Mouse (Mus musculus): ENCODE measurements around the gene Ablim2. TPM values are rescaled to one million over a fixed set of nuclear protein-coding genes. Genes with fewer than 3 reads are reported as not detected.

Gene Ablim2
- polyA plus RNA-seq, 1 experiment, result 4.5 TPM

DNA sequence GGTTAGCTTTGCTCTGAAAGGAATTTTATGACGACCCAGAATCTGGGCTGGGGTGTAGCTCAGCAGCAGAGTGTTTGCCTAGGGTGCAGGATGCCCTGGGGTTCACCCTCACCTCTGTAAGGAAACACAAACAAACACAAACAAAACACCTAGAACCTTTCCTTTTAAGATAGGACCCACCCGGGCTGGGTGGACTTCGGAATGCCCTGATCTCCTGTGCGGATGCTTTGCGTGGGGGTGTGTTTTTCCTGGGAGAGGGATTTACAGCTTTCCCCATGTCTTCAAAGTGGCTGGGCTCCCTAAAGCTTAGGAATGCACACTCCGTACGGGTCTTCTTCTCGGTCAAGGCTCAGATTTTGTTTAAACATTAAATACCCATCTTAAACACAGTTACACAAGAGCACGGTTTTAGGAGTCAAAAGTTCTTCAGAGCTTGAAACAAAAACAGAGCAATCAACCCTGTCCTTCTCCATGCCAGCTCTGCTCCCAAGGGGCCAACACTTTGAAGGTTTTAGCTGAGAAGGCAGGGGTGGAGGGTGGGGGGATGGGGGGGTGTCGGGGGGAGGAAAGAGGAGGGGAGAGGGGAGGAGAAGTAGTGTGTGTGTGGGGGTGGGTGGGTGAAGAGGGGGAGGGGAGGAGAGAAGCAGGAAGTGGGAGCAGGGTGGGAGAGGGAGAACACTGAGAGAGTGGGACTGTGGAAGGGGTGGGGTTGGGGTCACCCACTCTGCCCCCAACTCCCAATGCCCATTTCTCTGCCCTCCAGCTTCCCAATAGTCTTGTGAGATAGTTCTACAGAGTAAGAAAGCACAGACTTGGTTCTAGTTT is 142.9 kb downstream of the Ablim2 start:
- no peak for DNase-seq
- Histone ChIP-seq H3K27me3 (ENCODE audit: control insufficient read depth, insufficient read depth, low read length) (no peaks in the 10 kb centered on the region), H3K4me3 (ENCODE audit: control insufficient read depth, insufficient read depth, low read length) (no peak overlapping the region), H3K4me1 (replicated peaks; ENCODE audit: control insufficient read depth, insufficient read depth, low read length) (peaks cover 15% of the 10 kb centered on the region), H3K27ac (ENCODE audit: control insufficient read depth, insufficient read depth, low read length) (no peak overlapping the region), H3K36me3 (ENCODE audit: control insufficient read depth, insufficient read depth, low read length) (no peaks in the 10 kb centered on the region)
- 83% methylated on average over 10 of the region's 10 CpGs for WGBS
- TF ChIP-seq CTCF (IDR thresholded peaks at IDR 0.05; ENCODE audit: borderline replicate concordance, control insufficient read depth, extremely low read depth, insufficient read depth, low read length, poor library complexity), result no peak
- TF ChIP-seq POLR2A (IDR thresholded peaks at IDR 0.05; ENCODE audit: control insufficient read depth, extremely low read depth, insufficient read depth, low read length, poor library complexity), result no peak

DNA sequence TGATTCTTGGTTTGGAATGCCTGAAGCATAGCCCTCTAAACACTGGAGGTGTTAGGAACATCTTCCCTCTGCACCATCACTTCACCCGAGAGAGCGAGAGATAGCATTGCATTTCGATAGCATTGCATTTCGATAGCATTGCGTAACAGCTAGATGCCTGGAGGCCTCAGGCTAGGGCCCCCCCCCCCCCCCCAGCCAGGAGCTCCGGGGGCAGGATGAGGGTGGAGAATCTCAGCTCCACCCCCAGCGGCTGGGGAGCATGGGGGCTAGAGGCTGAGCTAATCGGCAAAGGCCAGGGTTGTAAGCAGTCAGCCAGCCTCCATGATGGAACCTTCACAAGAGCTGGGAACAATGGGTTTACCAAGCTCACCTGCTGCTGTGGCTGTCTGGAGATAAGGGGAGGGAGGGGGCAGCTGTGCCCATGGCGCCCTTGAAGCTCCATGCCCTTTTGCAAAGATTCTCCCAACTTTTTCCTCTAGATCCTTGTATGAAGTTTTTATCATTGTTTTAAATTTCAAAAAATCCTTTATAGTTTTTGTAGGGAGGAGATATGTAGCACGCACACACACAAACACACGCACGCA is 143.6 kb downstream of the Ablim2 start:
- Histone ChIP-seq H3K27ac (ENCODE audit: control insufficient read depth, insufficient read depth, low read length) (no peak overlapping the region), H3K4me1 (replicated peaks; ENCODE audit: control insufficient read depth, insufficient read depth, low read length) (peaks cover 15% of the 10 kb centered on the region), H3K4me3 (ENCODE audit: control insufficient read depth, insufficient read depth, low read length) (no peak overlapping the region), H3K27me3 (ENCODE audit: control insufficient read depth, insufficient read depth, low read length) (no peaks in the 10 kb centered on the region), H3K36me3 (ENCODE audit: control insufficient read depth, insufficient read depth, low read length) (no peaks in the 10 kb centered on the region)
- no peak for DNase-seq
- no peak for TF ChIP-seq POLR2A (IDR thresholded peaks at IDR 0.05; ENCODE audit: control insufficient read depth, extremely low read depth, insufficient read depth, low read length, poor library complexity)
- TF ChIP-seq CTCF (IDR thresholded peaks at IDR 0.05; ENCODE audit: borderline replicate concordance, control insufficient read depth, extremely low read depth, insufficient read depth, low read length, poor library complexity), result no peak
- 75% methylated on average over 12 of the region's 12 CpGs for WGBS

DNA sequence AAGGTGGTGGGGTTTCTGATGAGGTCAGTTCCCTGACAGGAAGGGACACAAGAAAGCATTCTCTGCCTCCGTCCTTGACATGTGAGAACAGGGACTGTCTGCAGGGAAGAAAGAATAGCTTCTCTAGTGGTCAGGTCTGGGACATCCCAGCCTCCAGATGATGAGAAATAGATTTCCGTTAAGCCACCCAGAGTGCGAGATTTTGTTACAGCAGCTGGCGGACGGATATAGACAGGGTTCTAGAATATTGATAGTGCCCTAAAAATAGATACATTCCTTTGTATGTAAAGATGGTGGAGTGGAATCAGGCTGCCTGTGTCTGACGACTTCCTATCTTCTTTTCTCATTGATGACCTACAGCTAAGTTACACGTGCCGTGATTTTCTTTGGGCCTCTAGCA is 145.8 kb downstream of the Ablim2 start:
- Histone ChIP-seq H3K4me1 (replicated peaks; ENCODE audit: control insufficient read depth, insufficient read depth, low read length) (peaks cover 15% of the 10 kb centered on the region), H3K36me3 (ENCODE audit: control insufficient read depth, insufficient read depth, low read length) (no peaks in the 10 kb centered on the region), H3K27me3 (ENCODE audit: control insufficient read depth, insufficient read depth, low read length) (no peaks in the 10 kb centered on the region), H3K27ac (ENCODE audit: control insufficient read depth, insufficient read depth, low read length) (no peak overlapping the region), H3K4me3 (ENCODE audit: control insufficient read depth, insufficient read depth, low read length) (no peak overlapping the region)
- DNase-seq, result no peak
- WGBS, result 94% methylated on average over 8 of the region's 8 CpGs
- TF ChIP-seq POLR2A (IDR thresholded peaks at IDR 0.05; ENCODE audit: control insufficient read depth, extremely low read depth, insufficient read depth, low read length, poor library complexity), result no peak
- TF ChIP-seq CTCF (IDR thresholded peaks at IDR 0.05; ENCODE audit: borderline replicate concordance, control insufficient read depth, extremely low read depth, insufficient read depth, low read length, poor library complexity), result no peak

DNA sequence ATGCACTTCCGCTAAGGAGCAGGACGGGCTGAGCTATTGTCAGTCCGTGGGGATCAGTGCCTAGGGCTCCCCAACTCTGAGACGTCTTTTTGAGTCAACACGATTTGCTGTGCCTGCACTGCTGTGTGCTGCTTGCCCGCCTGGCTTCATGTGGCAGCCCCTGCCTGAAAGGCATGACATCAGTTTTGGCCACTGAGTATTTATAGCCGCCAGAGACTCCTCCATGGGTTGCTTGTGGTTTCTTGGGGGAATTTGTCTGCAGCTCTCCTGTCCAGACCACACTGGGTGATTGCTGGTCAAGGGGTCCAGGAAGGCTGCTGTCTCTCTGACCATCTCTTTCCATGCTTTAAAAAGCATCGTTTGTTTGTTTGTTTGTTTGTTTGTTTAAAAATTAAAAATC is 147.6 kb downstream of the Ablim2 start:
- Histone ChIP-seq H3K27ac (ENCODE audit: control insufficient read depth, insufficient read depth, low read length) (no peak overlapping the region), H3K4me1 (replicated peaks; ENCODE audit: control insufficient read depth, insufficient read depth, low read length) (peaks cover 22% of the 10 kb centered on the region), H3K4me3 (ENCODE audit: control insufficient read depth, insufficient read depth, low read length) (no peak overlapping the region), H3K27me3 (ENCODE audit: control insufficient read depth, insufficient read depth, low read length) (no peaks in the 10 kb centered on the region), H3K36me3 (ENCODE audit: control insufficient read depth, insufficient read depth, low read length) (no peaks in the 10 kb centered on the region)
- no peak for TF ChIP-seq CTCF (IDR thresholded peaks at IDR 0.05; ENCODE audit: borderline replicate concordance, control insufficient read depth, extremely low read depth, insufficient read depth, low read length, poor library complexity)
- no peak for TF ChIP-seq POLR2A (IDR thresholded peaks at IDR 0.05; ENCODE audit: control insufficient read depth, extremely low read depth, insufficient read depth, low read length, poor library complexity)
- no peak for DNase-seq
- 70% methylated on average over 8 of the region's 8 CpGs for whole genome bisulfite sequencing

DNA sequence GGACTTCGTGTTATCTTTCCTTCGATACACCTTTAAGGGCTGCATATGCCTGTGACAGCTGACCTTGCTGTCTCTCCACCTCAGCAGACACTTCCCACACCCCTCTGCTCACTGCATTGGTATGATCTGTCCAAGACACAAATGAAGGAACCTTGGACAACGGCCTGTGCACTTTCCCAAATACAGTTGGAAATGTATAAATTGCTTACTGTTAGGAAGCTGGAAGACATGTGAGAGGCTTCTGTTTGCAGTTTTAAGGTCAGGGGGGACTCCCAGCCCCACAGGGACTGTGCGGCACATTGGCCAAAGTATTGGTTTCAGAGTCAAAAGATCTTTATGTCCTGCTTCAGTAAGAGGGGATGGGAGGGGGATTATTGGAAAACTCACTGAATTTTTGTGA is 149.4 kb downstream of the Ablim2 start:
- H3K27me3 ChIP-seq (ENCODE audit: control insufficient read depth, insufficient read depth, low read length), result no peaks in the 10 kb centered on the region
- no peak overlapping the region for H3K27ac ChIP-seq (ENCODE audit: control insufficient read depth, insufficient read depth, low read length)
- 96% methylated on average over 4 of the region's 4 CpGs for WGBS
- no peak for DNase-seq
- no peaks in the 10 kb centered on the region for H3K36me3 ChIP-seq (ENCODE audit: control insufficient read depth, insufficient read depth, low read length)
- H3K4me3 ChIP-seq (ENCODE audit: control insufficient read depth, insufficient read depth, low read length), result no peak overlapping the region
- H3K4me1 ChIP-seq (replicated peaks; ENCODE audit: control insufficient read depth, insufficient read depth, low read length), result peaks cover 10% of the 10 kb centered on the region
- TF ChIP-seq POLR2A (IDR thresholded peaks at IDR 0.05; ENCODE audit: control insufficient read depth, extremely low read depth, insufficient read depth, low read length, poor library complexity), result no peak
- no peak for TF ChIP-seq CTCF (IDR thresholded peaks at IDR 0.05; ENCODE audit: borderline replicate concordance, control insufficient read depth, extremely low read depth, insufficient read depth, low read length, poor library complexity)

DNA sequence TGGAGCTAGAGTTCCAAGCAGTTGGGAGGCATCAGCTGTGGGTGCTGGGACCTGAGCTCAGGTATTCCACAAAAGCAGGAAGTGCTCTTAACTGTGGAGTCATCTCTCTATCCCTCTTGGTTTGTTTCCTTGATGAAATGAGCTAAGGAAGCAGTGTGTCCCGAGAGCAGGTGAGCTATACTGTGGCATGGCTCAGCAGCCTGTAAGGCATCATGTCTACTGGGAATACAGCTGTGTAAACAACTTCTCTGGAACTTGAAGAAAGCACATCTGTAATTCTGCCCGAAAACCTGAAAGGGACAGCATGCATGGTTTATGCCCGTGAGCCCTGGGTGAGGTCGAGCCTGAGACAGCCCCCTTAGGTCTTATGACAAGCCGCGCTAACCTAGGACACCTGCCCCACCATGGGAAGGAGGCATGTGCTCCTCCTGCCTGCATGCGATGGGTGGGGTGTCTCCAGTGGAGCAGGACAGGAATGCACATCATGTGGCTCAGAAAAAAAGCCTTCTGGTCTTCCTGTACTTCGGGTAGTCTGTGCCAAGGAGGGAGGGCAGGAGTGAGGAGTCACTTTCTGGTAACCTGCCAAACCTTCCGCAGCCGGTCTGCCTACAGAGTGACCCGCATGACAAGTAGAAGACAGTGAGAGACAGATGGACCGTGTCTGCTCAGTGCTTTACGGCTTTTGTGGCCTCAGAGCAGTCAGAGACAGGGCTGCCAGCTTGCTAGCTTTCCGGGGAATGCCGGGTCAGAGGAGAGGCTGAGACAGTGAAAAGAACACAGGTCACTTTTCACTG is 150.2 kb downstream of the Ablim2 start:
- H3K36me3 ChIP-seq (ENCODE audit: control insufficient read depth, insufficient read depth, low read length), result no peaks in the 10 kb centered on the region
- no peaks in the 10 kb centered on the region for H3K27me3 ChIP-seq (ENCODE audit: control insufficient read depth, insufficient read depth, low read length)
- 86% methylated on average over 15 of the region's 15 CpGs for WGBS
- no peak overlapping the region for H3K27ac ChIP-seq (ENCODE audit: control insufficient read depth, insufficient read depth, low read length)
- H3K4me3 ChIP-seq (ENCODE audit: control insufficient read depth, insufficient read depth, low read length), result no peak overlapping the region
- no peak for TF ChIP-seq POLR2A (IDR thresholded peaks at IDR 0.05; ENCODE audit: control insufficient read depth, extremely low read depth, insufficient read depth, low read length, poor library complexity)
- peaks cover 10% of the 10 kb centered on the region for H3K4me1 ChIP-seq (replicated peaks; ENCODE audit: control insufficient read depth, insufficient read depth, low read length)
- DNase-seq, result no peak
